Comparison of ENCODE assay signal across 14 mouse cellular contexts in genomic region chr12:117592019-117592418, GRCm38 (mm10).
DNase-seq lines count a peak whose midpoint lies in the region; ATAC-seq and TF ChIP-seq lines count a peak whose summit lies in the region.
"Had no signal": no experiment of that assay in that cellular context is flagged by ENCODE, and none has a peak within 500 bp of the region (broad histone marks: within the 10 kb centered on the region; RNA-seq: fewer than 3 reads in every experiment).

No protein-coding gene starts in this region.

- H3K4me2 ChIP-seq in kidney, postnatal 0 days (ENCODE audit: low read length), result no peak overlapping the region
- H3K4me2 ChIP-seq in lung, postnatal 0 days (replicated peaks; ENCODE audit: low read depth, low read length), result no peak overlapping the region
- H3K4me2 ChIP-seq: embryonic facial prominence, embryonic 12.5 days; liver, embryonic 13.5 days; midbrain, embryonic 11.5 days had no signal

- H3K9me3 ChIP-seq in heart, embryonic 10.5 days, result no peaks in the 10 kb centered on the region
- H3K9me3 ChIP-seq in kidney, postnatal 0 days (replicated peaks; ENCODE audit: low read length), result no peaks in the 10 kb centered on the region
- H3K9me3 ChIP-seq in lung, postnatal 0 days (ENCODE audit: low read length), result no peaks in the 10 kb centered on the region
- H3K9me3 ChIP-seq: embryonic facial prominence, embryonic 12.5 days; liver, embryonic 13.5 days had no signal

- no peaks in the 10 kb centered on the region for H3K4me1 ChIP-seq in heart, embryonic 10.5 days
- no peaks in the 10 kb centered on the region for H3K4me1 ChIP-seq in kidney, postnatal 0 days (replicated peaks; ENCODE audit: insufficient read depth, low read length)
- no peaks in the 10 kb centered on the region for H3K4me1 ChIP-seq in lung, postnatal 0 days (ENCODE audit: insufficient read depth, low read depth, low read length)
- H3K4me1 ChIP-seq: embryonic facial prominence, embryonic 12.5 days; liver, embryonic 13.5 days had no signal

- no peak overlapping the region for H3K4me3 ChIP-seq in heart, embryonic 10.5 days
- H3K4me3 ChIP-seq in kidney, postnatal 0 days (replicated peaks; ENCODE audit: low read depth, low read length), result no peak overlapping the region
- no peak overlapping the region for H3K4me3 ChIP-seq in lung, postnatal 0 days (ENCODE audit: low read depth, low read length)
- H3K4me3 ChIP-seq: embryonic facial prominence, embryonic 12.5 days; liver, embryonic 13.5 days had no signal

- DNase-seq in heart, adult 11 months, result peak; percentile 89
- no peak for DNase-seq in heart, embryonic 10.5 days (ENCODE audit: low spot score)
- peak; percentile 43 for DNase-seq in kidney, postnatal 0 days (ENCODE audit: low spot score)
- DNase-seq in kidney, adult 18-20 months, result no peak
- DNase-seq in lung, postnatal 0 days (ENCODE audit: low spot score), result peak; percentile 40
- no peak for DNase-seq in lung, postnatal 14 days
- peak; percentile 39 for DNase-seq in brain, adult 2 months (ENCODE audit: low read depth, low spot score)
- DNase-seq in B cell, adult 2 months, result no peak
- DNase-seq: cerebellum, adult 11-12 months; heart, postnatal 14 days; liver, embryonic 13.5 days had no signal

- no peaks in the 10 kb centered on the region for H3K27me3 ChIP-seq in heart, embryonic 10.5 days (ENCODE audit: insufficient read depth, poor library complexity, severe bottlenecking)
- no peaks in the 10 kb centered on the region for H3K27me3 ChIP-seq in kidney, postnatal 0 days (ENCODE audit: insufficient read depth, low read length)
- H3K27me3 ChIP-seq in lung, postnatal 0 days (replicated peaks; ENCODE audit: insufficient read depth, low read length), result no peaks in the 10 kb centered on the region
- H3K27me3 ChIP-seq: embryonic facial prominence, embryonic 12.5 days; liver, embryonic 13.5 days had no signal

- 31% methylated on average over 2 of the region's 2 CpGs for WGBS in heart, embryonic 10.5 days
- WGBS in kidney, postnatal 0 days, result 37% methylated on average over 2 of the region's 2 CpGs
- 27% methylated on average over 2 of the region's 2 CpGs for WGBS in lung, postnatal 0 days

- no peak for ATAC-seq in kidney, postnatal 0 days (replicated peaks; ENCODE audit: low FRiP score, low read depth)
- ATAC-seq in lung, postnatal 0 days, result no peak
- ATAC-seq: inflammation-experienced regulatory T-cells, adult 6 months had no signal

- no peak for TF ChIP-seq EP300 in lung, postnatal 0 days (IDR thresholded peaks at IDR 0.05)

- TF ChIP-seq CTCF in kidney, postnatal 0 days (IDR thresholded peaks at IDR 0.05; ENCODE audit: low read depth), result peak; percentile 48
- peak; percentile 57 for TF ChIP-seq CTCF in lung, postnatal 0 days (IDR thresholded peaks at IDR 0.05)

- 0 out of 2 replicates have a peak, but pooled peaks cover 3% of the 10 kb centered on the region for H3K36me3 ChIP-seq in heart, embryonic 10.5 days
- H3K36me3 ChIP-seq in kidney, postnatal 0 days (ENCODE audit: insufficient read depth, low read length), result no peaks in the 10 kb centered on the region
- no peaks in the 10 kb centered on the region for H3K36me3 ChIP-seq in lung, postnatal 0 days (ENCODE audit: insufficient read depth, low read length)
- H3K36me3 ChIP-seq: embryonic facial prominence, embryonic 12.5 days; liver, embryonic 13.5 days had no signal

- no peak overlapping the region for H3K27ac ChIP-seq in heart, embryonic 10.5 days
- no peak overlapping the region for H3K27ac ChIP-seq in kidney, postnatal 0 days
- H3K27ac ChIP-seq in lung, postnatal 0 days (ENCODE audit: low read length), result no peak overlapping the region
- H3K27ac ChIP-seq: embryonic facial prominence, embryonic 12.5 days; liver, embryonic 13.5 days had no signal

- no peak overlapping the region for H3K9ac ChIP-seq in kidney, postnatal 0 days (ENCODE audit: low read depth, low read length)
- no peak overlapping the region for H3K9ac ChIP-seq in lung, postnatal 0 days (replicated peaks; ENCODE audit: low read depth)
- H3K9ac ChIP-seq: embryonic facial prominence, embryonic 12.5 days; liver, embryonic 13.5 days had no signal

Comparison
In these comparisons a context has a peak if more than half of its experiments do, and no peak if none do; other contexts are left out.
1. DNase-seq: peak in heart, adult 11 months (single experiment), kidney, postnatal 0 days (single experiment), lung, postnatal 0 days (single experiment) and brain, adult 2 months (single experiment); none in heart, embryonic 10.5 days (single experiment), kidney, adult 18-20 months (single experiment), lung, postnatal 14 days (single experiment) and B cell, adult 2 months (0 of 2).